Mouse (Mus musculus) layer of hippocampus, adult 9-10 months (tissue): ENCODE results near the gene Samd13.

Source experiments
- DNase-seq: peaks from one replicate; pipeline ENCODE4 v3.0.0; 2022; ENCODE audit warnings: low spot score

Gene Samd13

DNA sequence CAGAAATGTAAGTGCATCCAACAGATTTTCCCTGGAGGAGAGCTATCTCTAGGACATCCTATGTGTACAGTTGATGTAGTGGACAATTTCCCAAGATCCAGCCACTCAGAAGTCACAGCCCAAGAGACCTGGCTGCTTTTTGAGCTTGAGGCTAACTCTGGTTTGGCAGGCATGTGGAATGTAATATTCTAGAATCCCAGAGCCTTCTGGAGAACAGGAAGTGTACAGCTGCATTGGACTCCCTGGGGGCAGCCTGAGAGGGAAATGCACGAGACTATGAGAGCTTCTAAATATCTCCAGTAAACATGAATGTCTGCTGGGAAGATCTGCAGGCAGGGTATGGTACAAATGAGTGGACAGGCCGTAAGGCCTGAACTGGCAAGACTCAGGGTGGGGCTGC lies 14.3 kb downstream of the Samd13 start:
- no peak for DNase-seq

DNA sequence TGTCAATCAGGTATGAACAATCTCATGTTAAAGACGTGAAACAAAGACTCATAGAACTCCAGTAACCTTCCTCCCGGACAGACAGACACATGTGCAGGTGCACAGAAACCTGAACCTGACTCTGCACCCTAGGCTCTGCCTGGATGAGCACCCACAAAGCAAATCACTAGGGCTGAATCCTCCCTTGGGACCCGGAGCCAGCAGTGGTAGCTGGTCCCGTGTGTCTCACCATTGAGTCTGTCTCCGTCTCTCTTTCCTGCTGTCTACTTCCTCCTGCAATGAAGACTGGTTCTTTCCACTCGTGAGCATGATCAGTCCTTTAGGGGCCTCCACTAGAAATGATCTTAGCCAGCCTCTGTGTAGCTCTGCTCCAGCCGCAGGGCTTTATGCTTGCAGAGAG lies 23.5 kb downstream of the Samd13 start:
- no peak for DNase-seq

DNA sequence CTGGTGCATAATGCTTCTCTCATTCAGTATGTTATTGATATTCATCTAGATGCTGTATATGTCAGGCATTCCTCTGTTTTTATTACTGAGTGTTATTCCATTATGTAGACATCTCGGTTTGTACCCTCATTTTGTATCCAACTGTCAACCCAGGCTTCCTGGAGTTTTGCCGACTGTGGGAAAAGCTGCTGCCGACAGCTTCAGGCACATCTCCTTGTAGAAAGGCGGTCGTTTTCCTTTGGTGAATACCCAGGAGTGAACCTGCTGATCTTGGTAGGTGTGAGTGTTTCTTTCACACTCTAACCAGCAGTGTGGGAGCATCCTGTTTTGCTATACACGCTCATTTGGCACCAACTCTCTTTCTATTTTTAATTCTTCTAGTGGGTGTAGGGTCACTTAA lies 24.4 kb downstream of the Samd13 start:
- DNase-seq, result no peak

DNA sequence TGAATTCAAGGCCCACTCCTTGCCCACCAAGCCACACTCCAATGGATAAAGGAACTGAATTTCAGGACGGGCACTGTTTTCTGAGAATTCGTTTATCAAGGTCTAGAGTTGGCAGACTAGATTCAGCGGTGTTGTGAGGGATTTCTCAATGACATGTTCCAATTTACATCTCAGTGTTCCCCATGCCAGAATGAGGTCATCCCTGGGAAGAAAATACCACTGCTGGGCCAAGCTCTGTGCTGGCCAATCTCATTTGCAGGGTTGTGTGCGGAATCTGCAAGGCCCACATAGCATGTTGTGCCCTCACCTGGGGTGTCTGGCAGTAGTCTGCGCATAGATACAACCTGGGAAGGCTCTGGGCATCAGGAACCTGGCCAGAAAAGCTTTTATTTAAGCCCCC lies 26.1 kb downstream of the Samd13 start:
- no peak for DNase-seq

DNA sequence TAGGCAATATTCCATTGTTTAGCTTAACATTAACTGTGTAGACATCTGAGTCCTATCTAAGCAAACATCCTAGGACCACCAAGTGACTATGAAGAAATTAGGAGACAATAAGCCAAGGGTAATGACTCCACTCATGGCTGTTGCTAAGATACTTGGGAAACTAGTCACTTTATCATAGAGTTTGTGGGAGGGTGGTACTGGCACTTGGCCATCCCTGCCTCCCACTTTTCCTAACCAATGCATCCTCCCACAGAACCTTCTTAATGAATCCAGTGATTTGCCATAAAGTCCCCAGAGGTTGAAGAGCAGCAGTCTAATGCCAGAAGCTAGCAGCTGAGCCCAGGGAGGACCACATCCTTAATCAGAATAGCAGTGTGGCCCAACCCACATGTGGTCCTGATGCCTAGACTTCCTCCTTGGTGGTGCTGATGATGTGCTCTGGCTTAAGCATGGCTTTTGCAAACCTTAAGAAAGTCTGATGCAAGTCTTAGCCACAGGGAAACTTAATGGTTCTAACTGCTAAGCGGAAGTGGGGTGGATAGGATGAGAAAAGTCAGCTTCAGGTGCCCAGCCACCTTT lies 27.2 kb downstream of the Samd13 start:
- DNase-seq, result no peak

DNA sequence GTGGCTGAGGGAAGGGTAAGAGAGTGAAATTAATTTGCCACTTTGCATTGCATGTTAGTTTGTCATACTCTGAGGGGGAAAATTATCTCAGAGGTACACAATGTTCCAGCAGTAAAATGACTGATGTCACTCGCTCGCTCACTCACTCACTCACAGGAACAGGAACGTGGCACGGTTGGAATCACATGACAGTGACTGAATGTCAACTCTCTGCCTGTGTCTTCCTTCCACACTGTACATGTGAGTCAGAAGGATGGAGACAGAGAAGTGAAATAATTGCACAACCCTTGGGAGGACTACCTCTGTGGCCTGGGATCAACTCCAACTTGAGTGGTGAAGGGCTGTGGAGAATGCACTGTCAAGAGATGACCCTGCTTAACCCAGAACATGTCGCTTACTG lies 28.0 kb downstream of the Samd13 start:
- DNase-seq, result peak; percentile 21

DNA sequence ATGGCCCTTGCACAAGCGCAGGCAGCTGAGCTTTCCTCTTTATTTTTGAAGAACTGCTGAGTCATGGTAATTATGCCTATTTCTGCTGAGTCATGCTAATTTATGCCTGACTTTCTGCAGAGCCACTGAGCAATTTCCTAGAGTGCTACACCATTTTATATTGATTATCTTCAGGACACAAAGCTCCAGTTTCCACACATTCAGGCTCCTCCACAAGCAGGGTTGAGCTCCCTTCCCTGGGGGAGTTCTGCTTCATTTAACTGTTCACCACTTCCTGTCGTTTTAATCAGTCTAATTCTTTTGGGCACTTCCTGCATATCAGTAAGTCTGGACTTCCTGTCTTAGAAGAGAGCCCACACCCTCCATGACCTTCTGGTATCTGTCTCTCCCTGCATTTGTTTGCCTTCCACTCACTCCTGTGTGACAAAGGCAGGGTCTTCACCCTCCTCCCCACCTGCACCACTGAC lies 30.2 kb downstream of the Samd13 start:
- DNase-seq, result no peak

DNA sequence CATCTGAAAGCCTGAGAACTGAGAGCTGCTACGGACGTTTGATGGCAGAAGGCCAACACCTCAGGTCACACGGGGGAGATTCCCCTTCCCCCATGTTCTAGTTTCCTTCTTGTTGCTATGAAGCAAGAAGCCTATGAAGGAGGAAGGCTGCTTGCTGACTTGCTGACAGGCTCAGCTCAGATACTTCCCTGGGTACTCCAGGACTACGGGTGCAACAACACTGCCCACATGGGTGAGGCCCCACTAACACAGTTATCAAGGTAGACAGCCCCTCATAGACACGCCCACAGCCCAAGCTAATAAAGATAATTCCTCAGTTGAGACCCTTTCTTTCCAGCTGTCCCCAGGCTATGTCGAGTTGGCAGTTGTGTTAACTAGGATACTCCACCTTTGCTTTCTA lies 31.7 kb downstream of the Samd13 start:
- DNase-seq, result no peak

DNA sequence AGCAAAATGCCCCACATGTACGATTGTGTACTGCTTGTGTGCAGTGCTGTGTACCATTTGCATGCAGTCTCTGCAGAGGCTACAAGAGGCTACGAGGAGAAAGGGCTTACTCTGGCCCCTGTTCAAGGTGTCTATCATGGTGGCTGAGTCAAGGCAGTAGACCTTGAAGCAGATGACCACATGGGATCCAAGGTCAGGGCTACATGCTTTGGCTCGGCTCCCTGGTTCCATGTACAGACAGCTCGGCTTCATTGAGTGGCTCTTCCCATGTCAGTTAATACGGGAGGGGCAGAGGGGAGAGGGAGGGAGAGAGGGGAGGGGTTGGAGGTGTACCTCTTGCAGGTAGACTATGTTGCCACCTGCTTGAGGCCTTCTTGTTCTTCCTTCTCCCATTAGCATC lies 33.0 kb downstream of the Samd13 start:
- no peak for DNase-seq

DNA sequence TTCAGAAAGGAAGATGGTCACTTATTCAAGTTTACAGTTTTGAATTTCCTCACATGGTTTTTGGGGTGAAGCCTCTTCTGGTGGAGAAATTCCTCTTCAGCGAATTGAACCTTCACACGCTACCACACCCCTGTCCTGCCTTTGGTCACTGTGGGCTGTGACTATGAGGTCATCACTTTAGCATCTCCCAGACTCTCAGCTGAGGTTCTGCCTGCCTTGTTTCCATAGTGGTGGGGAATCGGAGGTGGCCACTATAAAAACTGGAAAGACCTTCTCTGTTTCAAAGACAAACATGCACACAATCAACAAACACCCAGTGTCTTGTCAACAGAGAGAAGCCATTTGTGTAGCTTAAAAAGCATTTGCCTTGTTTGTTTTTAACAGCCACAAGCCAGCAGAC lies 34.2 kb downstream of the Samd13 start, which contains the start of gene 4930503B20Rik:
4930503B20Rik (minus strand) TSS at position 101 of the 400 bp plus-strand sequence.
- no peak for DNase-seq

DNA sequence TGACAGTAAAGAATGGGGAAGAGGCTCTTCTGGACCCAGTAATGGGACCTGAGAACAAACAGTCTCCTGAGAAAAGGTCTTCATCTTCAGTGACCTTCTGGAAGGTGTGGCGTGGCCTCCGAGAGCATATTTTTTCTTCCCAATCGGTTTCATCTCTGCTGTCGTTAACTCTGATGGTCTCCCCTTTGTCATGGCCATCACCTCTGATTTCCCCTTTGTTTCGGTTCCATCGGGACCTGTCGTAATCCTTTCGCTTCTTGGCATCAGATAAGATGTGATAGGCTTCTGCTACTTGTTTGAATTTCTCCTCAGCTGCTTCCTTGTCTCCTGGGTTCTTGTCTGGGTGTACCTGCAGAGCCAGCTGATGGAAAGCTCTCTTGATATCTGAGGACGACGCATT lies 34.7 kb downstream of the Samd13 start:
- no peak for DNase-seq

DNA sequence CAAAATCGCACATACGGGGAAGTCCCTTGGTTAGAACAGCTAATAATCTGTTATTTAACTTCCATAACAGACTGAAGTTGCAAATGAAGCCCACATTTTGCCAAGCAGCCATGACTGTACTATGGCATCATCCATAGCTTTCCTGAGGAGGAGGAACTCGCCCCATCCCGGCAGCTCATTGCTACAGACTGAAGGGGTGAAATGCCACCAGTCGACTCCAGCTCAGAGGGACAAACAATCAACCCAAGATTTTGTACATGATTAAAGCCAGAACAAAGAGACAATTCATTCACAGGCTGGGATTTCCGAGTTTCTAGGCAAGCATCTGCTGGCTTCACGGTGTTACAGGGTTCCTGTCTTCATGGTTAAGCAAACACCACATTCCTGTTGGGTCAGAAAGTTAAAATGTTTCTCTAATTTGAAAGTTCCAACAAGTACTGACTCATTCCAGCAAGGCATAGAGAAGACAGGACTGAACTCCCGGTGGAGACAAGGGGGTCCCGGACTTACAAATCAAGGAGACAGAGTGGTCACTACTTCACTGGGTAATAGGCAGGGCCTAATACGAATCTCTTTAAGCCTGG lies 36.0 kb downstream of the Samd13 start:
- DNase-seq, result no peak

DNA sequence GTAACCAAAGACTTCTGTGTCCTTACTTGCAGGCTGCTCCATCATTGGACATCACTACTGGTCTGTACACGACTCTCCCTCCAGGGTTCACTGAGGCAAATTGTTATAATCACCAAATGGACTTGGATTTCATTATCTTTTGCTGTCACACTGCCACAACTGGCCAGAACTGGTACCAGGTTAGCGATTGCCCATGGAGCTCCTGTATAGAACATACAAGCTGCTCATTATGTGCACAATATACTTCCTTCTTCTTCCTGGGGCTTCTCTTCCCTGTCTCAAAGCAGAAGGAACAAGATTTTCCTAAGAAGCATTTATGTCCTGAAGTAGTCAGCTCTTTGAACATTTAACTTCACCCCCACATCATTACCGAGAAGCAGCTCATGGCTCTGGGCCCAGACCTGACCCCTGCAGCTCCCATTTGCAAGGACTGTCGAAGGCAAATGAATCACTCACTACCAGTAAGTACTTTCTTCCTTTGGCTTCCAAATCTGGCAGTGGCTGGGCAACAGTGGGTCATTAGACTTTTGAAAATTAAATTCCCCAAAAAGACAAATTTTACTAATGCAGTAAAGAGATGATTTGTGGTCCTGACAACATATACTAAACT lies 43.5 kb downstream of the Samd13 start:
- DNase-seq, result no peak

DNA sequence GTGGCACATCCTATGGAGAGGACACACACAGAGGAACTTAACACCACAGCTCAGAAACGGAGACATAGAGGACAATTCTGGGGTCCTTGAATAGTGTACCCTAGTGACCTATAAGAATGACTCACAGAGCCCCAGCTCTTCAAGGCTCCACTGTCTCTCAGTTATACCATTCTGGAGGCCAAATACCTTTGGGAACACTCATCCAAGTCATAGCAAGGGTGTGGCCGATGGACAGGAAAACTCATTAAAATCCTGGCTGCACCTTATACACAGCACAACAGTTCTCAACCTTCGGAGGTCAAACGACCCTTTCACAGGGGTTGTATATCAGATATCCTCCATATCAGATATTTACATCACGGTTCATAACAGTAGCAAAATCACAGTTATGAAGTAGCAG lies 52.9 kb downstream of the Samd13 start:
- no peak for DNase-seq

DNA sequence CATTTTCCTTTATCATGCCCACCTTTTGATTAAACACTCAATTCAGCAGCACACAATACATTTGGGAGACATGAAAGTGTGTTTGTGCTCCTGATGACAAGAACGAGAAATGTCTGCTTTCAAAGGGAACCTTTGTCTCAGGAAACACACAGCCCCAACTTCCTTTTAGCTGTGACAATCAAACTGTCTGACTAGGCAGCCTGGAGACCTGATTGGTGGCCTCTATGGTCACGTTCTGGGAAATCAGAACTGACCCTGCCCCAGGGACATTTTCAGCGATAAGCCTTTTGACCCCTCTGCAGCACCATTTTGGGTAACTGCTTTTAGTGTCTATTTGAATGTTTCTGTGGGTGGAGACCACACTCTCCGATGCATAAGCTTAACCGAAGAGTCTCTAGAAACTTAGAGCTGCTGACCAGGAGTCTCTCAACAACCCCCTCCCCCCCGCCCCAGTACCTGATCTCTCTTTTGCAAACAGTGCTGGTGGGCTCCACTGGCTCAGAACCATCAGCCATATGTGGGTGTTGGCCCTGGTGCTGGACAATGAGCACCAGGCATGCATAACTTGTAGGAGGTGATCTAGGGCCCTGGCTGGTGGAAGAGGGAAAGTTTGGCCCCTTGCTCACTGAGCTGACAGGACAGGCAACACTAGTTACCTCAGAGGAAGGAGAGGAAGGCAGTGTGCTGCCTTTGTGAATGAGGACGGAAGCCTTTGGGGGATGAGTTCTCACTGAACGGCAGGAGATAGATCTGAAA lies 57.0 kb downstream of the Samd13 start:
- no peak for DNase-seq

DNA sequence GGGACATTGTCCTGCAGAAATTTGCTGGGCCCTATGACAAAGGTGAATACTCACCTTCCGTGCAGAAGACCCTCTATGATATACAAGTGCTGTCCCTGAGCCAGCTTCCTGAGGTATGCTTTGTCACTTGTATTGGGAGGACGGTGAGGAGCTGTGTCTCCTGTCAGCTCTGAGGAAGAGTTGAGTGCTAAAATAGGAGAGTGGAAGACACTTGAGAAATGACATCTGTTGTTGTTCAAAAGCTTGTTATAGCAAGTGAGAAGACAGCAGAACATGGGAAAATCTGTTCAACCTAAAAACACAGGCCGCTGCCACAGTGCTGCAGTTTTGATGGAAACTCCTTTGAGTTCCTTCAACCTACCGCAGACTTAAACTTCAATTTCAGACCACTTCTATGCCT lies 59.6 kb downstream of the Samd13 start:
- DNase-seq, result no peak

DNA sequence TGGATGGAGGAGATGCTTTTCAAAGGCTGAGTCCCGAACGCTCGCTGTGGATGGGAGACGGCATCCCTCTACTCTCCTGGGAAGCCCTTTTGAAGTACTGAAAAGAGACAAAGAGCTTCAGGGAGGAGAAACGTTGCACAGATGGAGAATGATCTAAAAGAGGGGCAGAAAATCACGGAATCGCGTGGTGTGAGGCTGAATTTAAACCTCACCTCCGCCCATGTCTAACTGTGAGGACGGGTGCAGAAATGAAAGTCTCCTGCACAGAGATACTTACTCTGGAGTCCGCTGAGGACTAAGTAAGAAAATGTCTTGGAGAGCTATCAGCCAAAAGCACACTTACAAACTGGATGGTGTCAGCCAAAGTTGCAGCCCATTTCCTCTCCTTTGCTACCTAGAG lies 63.4 kb downstream of the Samd13 start:
- DNase-seq, result no peak

DNA sequence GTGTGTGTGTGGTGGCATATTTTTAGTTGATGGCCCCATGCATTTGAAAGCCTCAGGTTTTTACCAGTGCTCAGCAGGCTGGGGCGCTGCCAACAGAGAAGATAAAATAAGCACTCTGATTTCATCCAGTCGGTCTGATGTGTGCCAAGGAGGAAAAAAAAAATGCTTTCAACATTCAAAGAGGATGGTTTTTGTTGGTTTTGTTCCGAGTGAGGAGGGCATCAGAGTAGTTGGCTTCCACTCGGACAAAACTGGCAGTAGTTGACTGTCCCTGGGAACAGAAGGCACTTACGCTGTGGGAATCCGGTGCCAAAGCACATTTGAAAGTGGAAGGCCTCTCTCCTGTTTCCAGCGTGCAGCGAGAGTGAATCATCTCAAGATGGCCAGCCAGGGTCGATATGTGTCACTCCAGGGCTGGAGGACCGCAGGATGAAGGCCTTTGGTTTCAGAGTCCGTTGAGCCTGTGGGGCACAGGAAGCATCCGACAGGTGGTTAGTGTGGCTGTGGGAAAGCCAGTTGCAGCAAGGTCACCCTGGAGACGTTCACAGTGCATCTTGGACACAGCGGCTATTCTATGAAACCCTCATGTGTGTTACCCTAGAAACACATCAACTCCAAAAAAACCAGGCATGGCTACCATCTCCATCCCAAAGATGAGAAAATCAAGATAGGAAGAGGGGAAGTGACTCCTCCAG lies 64.7 kb downstream of the Samd13 start:
- DNase-seq, result peak; percentile 65

DNA sequence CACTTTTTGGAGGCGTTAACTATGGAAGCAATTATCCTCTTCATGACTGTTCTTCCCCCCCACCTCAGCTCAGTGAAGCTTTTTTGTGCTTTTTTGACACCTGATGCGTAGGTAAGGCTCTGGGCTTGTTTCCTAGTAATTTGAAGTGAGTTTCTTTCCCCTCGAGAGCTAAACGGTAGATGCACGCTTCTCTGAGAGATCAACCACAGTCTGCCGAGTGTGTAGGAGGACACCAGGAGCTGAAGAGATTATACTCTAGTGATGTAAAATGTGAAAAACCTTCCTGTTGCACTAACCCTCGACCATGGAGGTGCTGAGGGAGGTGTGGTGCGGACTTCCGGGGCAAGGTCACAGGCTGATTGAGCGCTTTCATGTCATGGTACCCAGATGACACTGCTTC lies 65.3 kb downstream of the Samd13 start:
- no peak for DNase-seq

DNA sequence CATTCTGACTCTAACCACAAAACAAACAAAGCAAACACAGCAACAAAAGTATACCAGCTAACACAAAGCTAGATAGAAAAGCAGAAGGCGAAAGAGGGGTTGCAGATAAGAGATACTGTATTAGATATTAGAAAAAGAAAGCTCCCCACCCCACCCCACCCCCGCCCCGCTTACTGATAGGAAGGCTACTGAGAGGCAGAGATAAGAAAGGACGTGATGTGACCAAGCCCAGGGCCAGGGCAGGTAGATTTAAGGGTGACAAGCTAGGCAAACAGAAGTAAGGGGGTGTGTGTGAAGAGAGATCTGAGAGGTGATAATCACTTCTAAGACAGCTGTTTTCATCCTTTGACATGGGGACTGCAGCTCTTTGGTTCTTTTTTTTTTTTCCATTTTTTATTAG lies 67.0 kb downstream of the Samd13 start:
- DNase-seq, result no peak

DNA sequence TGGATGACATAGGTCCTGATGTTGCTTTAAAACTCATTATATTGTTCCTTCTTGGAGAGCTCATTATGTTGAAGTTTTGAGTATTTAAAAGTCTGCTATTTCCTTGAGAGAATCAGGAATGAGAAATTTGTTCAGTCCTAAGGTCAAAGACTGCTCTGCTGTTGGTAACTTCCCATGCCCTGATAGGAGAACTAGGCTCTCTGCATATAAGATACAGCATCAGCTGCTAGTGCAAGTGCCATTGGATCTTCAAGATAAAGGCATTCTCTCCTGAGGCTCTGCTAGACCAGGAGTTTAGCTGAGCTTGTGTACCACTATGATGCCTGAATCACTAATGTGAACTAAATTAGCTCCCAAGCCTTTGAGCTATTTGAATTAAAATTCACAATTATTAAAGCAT lies 67.4 kb downstream of the Samd13 start:
- no peak for DNase-seq

DNA sequence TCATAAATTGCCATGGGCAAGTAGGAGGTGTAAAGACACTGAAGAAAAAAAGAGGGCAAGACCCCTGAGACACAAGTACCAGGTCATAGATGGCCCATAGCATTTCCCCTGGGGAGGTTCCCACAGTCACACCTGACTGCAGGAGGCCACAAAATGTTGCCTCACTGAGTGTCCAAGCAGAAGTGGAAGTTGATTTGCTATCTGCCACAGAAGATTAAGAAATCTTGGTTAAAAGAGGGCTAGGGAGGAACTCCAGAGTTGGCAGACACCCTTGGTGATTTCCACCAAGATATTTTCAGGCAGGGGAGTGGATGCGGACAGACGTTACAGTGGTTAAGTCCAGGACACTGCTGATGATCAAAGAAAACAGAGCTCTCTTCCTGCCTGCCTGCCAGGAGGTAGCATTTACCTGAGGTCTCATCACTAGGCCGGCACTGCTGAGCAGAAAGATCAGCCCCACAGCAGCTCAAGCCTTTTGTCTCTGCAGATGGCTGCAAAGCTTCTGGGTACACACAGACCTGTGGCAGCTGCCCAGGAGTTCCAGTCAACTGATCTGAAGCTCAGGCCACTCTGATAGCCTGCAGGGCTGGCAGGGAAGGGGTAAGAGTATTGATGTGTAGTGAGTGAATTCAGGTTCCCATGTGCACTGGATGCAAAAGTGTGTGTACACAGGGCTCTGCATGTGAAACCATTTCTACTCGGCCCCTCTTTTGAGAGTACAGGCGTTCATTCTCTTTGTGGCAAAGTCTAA lies 68.7 kb downstream of the Samd13 start:
- DNase-seq, result no peak
